Mouse (Mus musculus): ENCODE results near the gene Chmp6. TPM values are rescaled to one million over a fixed set of nuclear protein-coding genes. Genes with fewer than 3 reads are reported as not detected.

Gene Chmp6
- total and polyA plus RNA-seq, 3 experiments: 58.3 to 76.7 TPM; not detected in 1

DNA sequence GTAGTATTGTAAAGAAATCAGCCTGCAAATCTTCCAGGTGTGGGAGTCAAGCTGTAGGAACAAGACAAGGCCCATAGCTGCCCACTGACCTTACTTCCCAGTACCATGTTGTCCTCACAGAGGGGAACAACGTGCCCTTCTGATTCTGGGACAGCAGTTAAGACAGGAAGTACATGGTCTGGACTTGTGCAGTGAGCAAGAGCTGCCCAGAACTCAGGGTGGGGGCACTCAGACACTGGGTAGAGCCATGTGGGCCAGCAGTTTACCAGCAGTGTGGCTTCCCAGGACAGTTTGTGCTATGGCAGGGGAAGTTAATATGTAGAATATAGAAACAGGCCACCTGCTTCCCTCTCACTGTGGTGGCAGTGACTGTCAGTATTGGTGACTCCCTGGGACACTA lies 38.4 kb upstream of the Chmp6 start:
- Histone ChIP-seq H3K4me3 (ENCODE audit: control insufficient read depth in 1 of 2, insufficient read depth in 1 of 2, low read depth in 2 of 2, low read length in 2 of 2) (no peak overlapping the region), H3K9me3 (replicated peaks; ENCODE audit: insufficient read depth, low read length) (no peaks in the 10 kb centered on the region), H3K4me1 (ENCODE audit: control insufficient read depth in 1 of 2, insufficient read depth in 2 of 2, low read length in 2 of 2) (no peaks in the 10 kb centered on the region), H3K36me3 (ENCODE audit: control insufficient read depth in 1 of 2, insufficient read depth in 2 of 2, low read length in 2 of 2) (peaks cover 0 to 15% of the 10 kb centered on the region in 2 experiments; a peak in 2 of 4 replicates), H3K27me3 (ENCODE audit: control insufficient read depth in 1 of 2, insufficient read depth in 2 of 2, low read length in 2 of 2) (no peaks in the 10 kb centered on the region), H3K9ac (ENCODE audit: control insufficient read depth, low read depth, low read length, poor library complexity, severe bottlenecking) (no peak overlapping the region), H3K27ac (ENCODE audit: control insufficient read depth, low read depth, low read length) (no peak overlapping the region), H3K79me2 (ENCODE audit: control insufficient read depth, insufficient read depth, low read length, poor library complexity) (no peaks in the 10 kb centered on the region)
- TF ChIP-seq MYC (IDR thresholded peaks at IDR 0.05; ENCODE audit: low read depth, low read length): no peak
- TF ChIP-seq ZNF384 (IDR thresholded peaks at IDR 0.05; ENCODE audit: low read depth, low read length): no peak
- no peak for TF ChIP-seq CHD1 (IDR thresholded peaks at IDR 0.05; ENCODE audit: low read depth, low read length)
- no peak for TF ChIP-seq POLR2A (IDR thresholded peaks at IDR 0.05; ENCODE audit: control insufficient read depth in 1 of 2, insufficient read depth in 1 of 2, low read depth in 1 of 2, low read length in 2 of 2, poor library complexity in 1 of 2)
- no peak for TF ChIP-seq NRF1 (IDR thresholded peaks at IDR 0.05; ENCODE audit: insufficient read depth, low read depth, low read length, poor library complexity, severe bottlenecking)
- no peak for TF ChIP-seq MXI1 (IDR thresholded peaks at IDR 0.05; ENCODE audit: low read depth, low read length)
- no peak for TF ChIP-seq GATA1 (IDR thresholded peaks at IDR 0.05; ENCODE audit: low read depth, low read length)
- TF ChIP-seq SIN3A (IDR thresholded peaks at IDR 0.05; ENCODE audit: low read length): no peak
- no peak for TF ChIP-seq RCOR1 (IDR thresholded peaks at IDR 0.05; ENCODE audit: low read depth, low read length)
- no peak for TF ChIP-seq TAL1 (IDR thresholded peaks at IDR 0.05; ENCODE audit: low read length)
- no peak for TF ChIP-seq ZKSCAN1 (IDR thresholded peaks at IDR 0.05; ENCODE audit: low read depth, low read length)
- no peak for TF ChIP-seq UBTF (IDR thresholded peaks at IDR 0.05; ENCODE audit: borderline replicate concordance, insufficient read depth, low read depth, low read length)
- TF ChIP-seq MEF2A (IDR thresholded peaks at IDR 0.05; ENCODE audit: extremely low read depth, insufficient replicate concordance, low read depth, low read length, poor library complexity, severe bottlenecking): no peak
- no peak for TF ChIP-seq JUND (IDR thresholded peaks at IDR 0.05; ENCODE audit: low read depth, low read length)
- no peak for TF ChIP-seq MYB (IDR thresholded peaks at IDR 0.05; ENCODE audit: low read depth, low read length)
- TF ChIP-seq KAT2A (conservative IDR thresholded peaks at IDR 0.05; ENCODE audit: low read depth, low read length): no peak
- no peak for DNase-seq (ENCODE audit: low read depth, low spot score)

DNA sequence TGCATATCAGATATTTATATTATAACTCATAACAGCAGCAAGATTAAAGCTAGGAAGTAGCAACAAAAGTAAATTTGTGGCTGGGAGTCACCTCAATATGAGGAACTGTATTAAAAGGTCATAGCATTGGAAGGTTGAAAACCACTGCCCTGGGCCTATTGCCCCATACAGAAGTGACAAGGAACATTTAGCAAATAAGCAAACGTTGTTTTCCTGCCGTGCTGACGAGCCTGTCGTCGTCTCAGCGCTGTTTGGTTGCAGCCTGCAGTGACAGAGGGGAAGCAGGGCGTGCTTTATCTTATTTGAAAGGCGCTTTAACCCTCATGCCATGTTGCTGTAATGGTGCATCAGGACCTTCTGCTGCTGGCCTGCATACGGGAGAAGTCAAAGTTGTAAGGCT lies 37.6 kb upstream of the Chmp6 start:
- no peaks in the 10 kb centered on the region for H3K79me2 ChIP-seq (ENCODE audit: control insufficient read depth, insufficient read depth, low read length, poor library complexity)
- no peaks in the 10 kb centered on the region for H3K4me1 ChIP-seq (ENCODE audit: control insufficient read depth in 1 of 2, insufficient read depth in 2 of 2, low read length in 2 of 2)
- TF ChIP-seq ETS1 (IDR thresholded peaks at IDR 0.05; ENCODE audit: low read depth, low read length) (no peak), RAD21 (IDR thresholded peaks at IDR 0.05; ENCODE audit: low read depth, low read length) (no peak), POLR2AphosphoS5 (IDR thresholded peaks at IDR 0.05; ENCODE audit: borderline replicate concordance, low read depth, low read length) (no peak), TAL1 (IDR thresholded peaks at IDR 0.05; ENCODE audit: low read length) (no peak), TBP (IDR thresholded peaks at IDR 0.05; ENCODE audit: low read depth, low read length) (no peak), HCFC1 (IDR thresholded peaks at IDR 0.05; ENCODE audit: low read depth, low read length) (no peak), TCF12 (IDR thresholded peaks at IDR 0.05; ENCODE audit: low read depth, low read length) (no peak)
- peaks cover 0 to 15% of the 10 kb centered on the region in 2 experiments; a peak in 2 of 4 replicates for H3K36me3 ChIP-seq (ENCODE audit: control insufficient read depth in 1 of 2, insufficient read depth in 2 of 2, low read length in 2 of 2)
- no peak overlapping the region for H3K4me3 ChIP-seq (ENCODE audit: control insufficient read depth in 1 of 2, insufficient read depth in 1 of 2, low read depth in 2 of 2, low read length in 2 of 2)
- H3K27ac ChIP-seq (ENCODE audit: control insufficient read depth, low read depth, low read length): no peak overlapping the region
- no peak for DNase-seq (ENCODE audit: low read depth, low spot score)
- no peak overlapping the region for H3K9ac ChIP-seq (ENCODE audit: control insufficient read depth, low read depth, low read length, poor library complexity, severe bottlenecking)
- H3K27me3 ChIP-seq (ENCODE audit: control insufficient read depth in 1 of 2, insufficient read depth in 2 of 2, low read length in 2 of 2): no peaks in the 10 kb centered on the region
- H3K9me3 ChIP-seq (replicated peaks; ENCODE audit: insufficient read depth, low read length): no peaks in the 10 kb centered on the region
